Mouse (Mus musculus) embryonic facial prominence, embryonic 10.5 days (tissue): Measurements from ENCODE around the gene Psma7. TPM values are rescaled to one million over a fixed set of nuclear protein-coding genes. Genes with fewer than 3 reads are reported as not detected.

Experiments used
- DNase-seq: peaks from one replicate; pipeline ENCODE4 v3.0.0-alpha.2; 2017; ENCODE audit warnings: low spot score
- H3K27ac ChIP-seq: fragments of 300-500 bp; sonication (generic); replicated peaks from 2 replicates; pipeline ENCODE4 v1.5.1; 2016; ENCODE audit warnings: mild to moderate bottlenecking
- H3K27me3 ChIP-seq: fragments of 300-500 bp; sonication (generic); replicated peaks from 2 replicates; pipeline ENCODE4 v1.6.1; 2016; ENCODE audit warnings: low read depth, mild to moderate bottlenecking; ENCODE audit not compliant: poor library complexity, severe bottlenecking
- H3K36me3 ChIP-seq: fragments of 300-500 bp; sonication (generic); replicated peaks from 2 replicates; pipeline ENCODE4 v1.6.1; 2016; ENCODE audit warnings: mild to moderate bottlenecking, moderate library complexity
- H3K4me1 ChIP-seq: fragments of 300-500 bp; sonication (generic); 2 replicates; pipeline ENCODE4 v1.6.1; 2016
- H3K4me3 ChIP-seq: fragments of 300-500 bp; sonication (generic); 2 replicates; pipeline ENCODE4 v1.5.1; 2016; ENCODE audit warnings: mild to moderate bottlenecking, moderate library complexity
- H3K9me3 ChIP-seq: fragments of 300-500 bp; sonication (generic); 2 replicates; pipeline ENCODE4 v1.6.1; 2016; ENCODE audit warnings: mild to moderate bottlenecking
- WGBS: fragments of 180-500 bp; shearing (Covaris S2); methylation state at CpG from one replicate; pipeline ENCODE4 v1.1.7; 2016; 5-methylcytosine and 5-hydroxymethylcytosine counted together
- polyA plus RNA-seq: library from polyadenylated mRNA; unstranded; fragments of >200 nt; fragmentation: Nextera tagmentation; extraction: Ambion mirVana; gene quantifications from 2 replicates; pipeline ENCODE4 v1.2.1, GENCODE M21; 2016

Gene Psma7
- polyA plus RNA-seq, 1 experiment from 2014 or later: 921 TPM

DNA sequence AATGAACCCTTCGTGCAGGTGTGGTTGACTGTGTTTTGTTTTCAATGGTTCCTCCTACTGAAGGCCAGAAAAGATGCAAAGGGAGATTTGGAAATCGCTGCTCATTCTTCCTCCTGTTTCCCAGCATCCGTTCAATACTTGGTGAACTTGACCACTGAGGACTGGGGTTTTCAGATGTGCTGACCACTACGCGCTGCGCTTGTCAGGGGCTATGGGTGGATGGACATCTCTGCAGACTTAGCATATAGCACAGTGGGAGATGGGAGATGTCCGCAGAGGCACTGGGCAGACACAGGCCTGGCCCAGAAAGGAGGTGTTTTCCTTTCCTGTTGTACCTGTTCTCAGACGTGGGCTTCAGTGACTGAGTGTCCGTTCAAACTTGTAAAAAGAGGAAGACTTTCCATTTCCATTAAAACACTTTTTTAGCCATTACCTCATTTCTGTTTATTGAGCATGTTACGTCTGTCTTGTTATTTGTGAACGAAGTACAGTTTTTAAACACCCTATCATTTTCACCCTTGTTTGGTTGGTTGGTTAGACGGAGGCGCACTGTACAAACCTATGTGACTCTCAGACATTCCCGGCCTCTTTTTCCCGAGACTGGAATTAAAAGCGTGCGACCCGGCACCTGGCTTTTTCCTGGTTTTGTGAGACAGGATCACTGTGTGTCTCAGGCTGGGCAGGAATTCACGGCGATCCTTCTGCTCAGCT, 27.7 kb upstream of the Psma7 start:
- Histone ChIP-seq H3K4me1 (peaks cover 14% of the 10 kb centered on the region), H3K4me3 (peak overlapping the region; percentile 85), H3K27me3 (no peaks in the 10 kb centered on the region), H3K27ac (peak overlapping the region; percentile 88), H3K36me3 (peaks cover 53% of the 10 kb centered on the region), H3K9me3 (peaks cover 6% of the 10 kb centered on the region)
- no peak for DNase-seq
- 35% methylated on average over 20 of the region's 20 CpGs for WGBS

DNA sequence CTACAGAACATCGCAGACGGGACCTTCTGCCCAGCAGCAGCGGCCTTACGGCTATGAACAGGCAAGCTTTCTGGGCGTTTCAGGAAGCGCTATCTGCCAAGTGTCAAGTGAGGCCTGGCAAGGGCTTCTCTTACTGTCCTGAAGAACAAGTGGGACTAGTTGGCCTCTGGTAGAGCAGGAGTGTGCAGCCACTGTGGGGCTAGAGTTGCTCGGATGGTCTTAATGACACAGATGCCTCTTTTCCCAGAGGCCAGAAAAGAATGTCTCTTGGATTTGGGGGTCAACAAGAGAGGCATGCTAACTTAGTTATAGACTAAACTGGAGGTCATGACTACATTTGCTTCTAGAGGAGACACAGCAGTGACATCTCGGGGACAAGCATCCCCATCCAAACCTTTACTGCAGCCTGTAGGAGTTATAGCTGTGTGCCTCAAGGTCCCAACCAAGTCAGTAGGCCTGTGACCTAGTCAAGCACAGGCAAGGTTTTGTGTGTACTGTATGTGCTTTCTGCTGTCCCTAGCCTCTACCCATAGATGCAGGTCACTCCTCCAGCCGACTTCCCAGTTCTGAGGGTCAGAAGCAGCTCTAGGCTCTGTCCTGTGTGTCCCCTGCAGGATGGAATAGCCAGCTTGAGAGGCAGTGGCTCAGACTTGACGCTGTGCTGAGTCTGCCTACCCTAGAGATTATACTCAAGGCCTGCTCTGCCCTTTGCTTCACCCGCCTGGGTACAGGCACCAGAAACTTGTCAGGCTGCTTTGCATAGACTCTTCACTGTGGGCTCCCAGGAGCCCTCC, 21.3 kb upstream of the Psma7 start:
- no peaks in the 10 kb centered on the region for H3K4me1 ChIP-seq
- H3K36me3 ChIP-seq: peaks cover 86% of the 10 kb centered on the region
- H3K4me3 ChIP-seq: no peak overlapping the region
- peaks cover 15% of the 10 kb centered on the region for H3K9me3 ChIP-seq
- WGBS: 95% methylated on average over 11 of the region's 11 CpGs
- no peaks in the 10 kb centered on the region for H3K27me3 ChIP-seq
- no peak overlapping the region for H3K27ac ChIP-seq
- no peak for DNase-seq

DNA sequence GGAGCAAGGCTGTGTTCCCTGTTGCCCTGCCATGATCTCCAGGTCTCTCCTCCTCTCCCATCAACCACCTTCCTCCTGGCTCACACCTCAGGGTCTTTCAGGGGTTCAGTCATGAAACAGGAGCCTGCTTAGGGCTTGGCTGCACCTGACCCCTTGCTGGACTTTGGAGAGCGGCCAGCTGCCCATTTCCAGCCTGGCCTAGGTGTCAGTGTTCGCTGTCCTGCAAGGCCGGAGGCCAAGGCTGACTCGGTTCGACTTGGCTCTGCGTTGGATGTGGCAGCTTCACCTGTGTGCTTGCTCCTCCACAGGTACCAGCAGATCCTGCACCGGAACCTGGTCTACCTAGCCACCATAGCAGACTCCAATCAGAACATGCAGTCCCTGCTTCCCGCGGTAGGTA, 10.8 kb upstream of the Psma7 start:
- WGBS: 92% methylated on average over 9 of the region's 9 CpGs
- Histone ChIP-seq H3K27me3 (no peaks in the 10 kb centered on the region), H3K4me3 (no peak overlapping the region), H3K4me1 (peaks cover 13% of the 10 kb centered on the region), H3K27ac (no peak overlapping the region), H3K9me3 (no peaks in the 10 kb centered on the region), H3K36me3 (peaks cover 63% of the 10 kb centered on the region)
- DNase-seq: no peak

DNA sequence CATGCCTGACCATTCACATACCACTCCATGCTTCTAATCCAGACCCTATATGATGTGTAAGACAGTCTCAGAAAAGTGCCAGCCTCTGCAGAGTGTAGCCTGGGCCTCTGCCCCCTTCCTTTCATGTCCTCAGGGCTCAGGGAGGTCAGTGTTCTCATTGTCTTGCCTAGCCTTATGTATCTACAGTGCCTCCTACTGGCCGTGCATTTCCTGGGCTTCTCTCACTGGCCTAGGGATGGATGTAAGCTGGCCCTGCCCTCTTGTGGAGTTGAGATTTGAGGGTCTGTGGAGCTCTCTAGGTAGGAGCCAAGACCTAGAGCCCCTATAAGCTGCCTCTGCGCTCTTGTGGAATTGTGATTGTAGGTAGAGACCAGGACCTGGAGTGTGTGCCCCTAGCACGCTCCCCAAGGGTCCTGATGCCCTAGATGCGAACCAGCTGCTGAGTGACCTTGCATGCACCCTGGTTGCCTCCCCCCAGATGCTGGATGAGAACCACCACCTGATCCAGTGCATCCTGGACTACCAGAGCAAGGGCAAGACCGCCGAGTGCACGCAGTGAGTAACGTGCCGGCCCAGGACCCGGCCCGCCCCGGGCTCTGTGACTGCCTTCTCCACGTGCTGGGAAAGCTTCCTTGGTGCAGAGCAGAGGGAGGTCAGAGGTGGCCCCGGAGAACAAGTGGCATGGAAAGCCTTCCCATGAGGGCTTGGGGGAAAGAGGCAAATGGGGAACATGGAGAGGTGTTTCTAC, 9.9 kb upstream of the Psma7 start:
- 87% methylated on average over 14 of the region's 14 CpGs for WGBS
- Histone ChIP-seq H3K27me3 (no peaks in the 10 kb centered on the region), H3K4me3 (no peak overlapping the region), H3K36me3 (peaks cover 63% of the 10 kb centered on the region), H3K27ac (no peak overlapping the region), H3K9me3 (no peaks in the 10 kb centered on the region), H3K4me1 (peaks cover 13% of the 10 kb centered on the region)
- DNase-seq: no peak

DNA sequence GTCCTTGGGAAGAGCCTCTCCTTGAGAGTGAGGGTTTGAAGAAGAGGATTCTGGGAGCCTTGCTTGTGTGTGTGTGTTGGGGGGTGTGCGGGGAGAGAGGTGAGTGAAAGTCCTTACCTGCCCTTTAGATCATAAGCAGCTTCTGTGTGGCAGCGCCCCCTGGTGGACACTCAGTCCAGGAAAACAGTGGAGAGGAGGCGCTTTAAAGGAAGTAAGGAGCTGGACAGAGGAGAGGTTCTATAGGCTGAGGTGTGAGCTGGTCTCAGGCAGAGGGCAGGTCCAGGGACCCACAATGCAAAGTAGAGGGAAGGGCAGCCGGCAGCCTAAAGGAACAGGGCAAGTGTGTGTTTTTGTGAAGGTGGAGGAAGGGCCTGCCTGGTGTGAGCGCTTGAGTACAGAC, 8.8 kb upstream of the Psma7 start:
- H3K36me3 ChIP-seq: peaks cover 62% of the 10 kb centered on the region

DNA sequence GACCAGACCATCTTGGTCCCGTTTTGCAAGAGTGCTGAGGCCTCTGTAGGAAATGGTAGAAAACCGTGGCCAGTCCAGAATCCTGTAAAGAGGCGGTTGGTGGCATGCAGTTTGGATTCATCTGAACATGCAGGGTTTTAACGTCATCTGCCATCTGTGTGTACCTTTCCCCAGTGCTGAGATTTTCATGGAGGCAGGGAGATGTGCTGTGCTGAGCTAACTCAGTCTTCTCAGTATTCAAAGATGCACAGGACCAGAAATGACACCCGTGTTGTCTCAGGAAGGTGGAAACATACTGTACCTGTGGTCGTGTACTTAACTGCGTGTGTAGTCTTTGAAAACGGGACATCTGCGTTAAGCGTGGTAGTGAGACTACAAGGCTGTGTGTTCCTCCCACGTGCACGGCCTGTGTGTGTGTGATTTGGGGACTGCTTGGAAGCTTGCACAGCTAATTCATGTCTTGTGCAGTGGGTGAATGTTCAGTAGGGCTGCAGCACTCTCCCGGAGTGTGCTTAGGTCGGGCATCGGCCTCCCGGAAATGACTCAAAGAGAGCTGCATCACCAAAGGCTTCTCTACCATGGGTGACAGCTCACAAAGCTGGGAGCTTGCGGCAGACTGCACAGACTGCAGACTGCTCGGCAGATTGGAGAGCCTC, 5.9 kb upstream of the Psma7 start:
- Histone ChIP-seq H3K27ac (no peak overlapping the region), H3K27me3 (0 out of 2 replicates have a peak, but pooled peaks cover 8% of the 10 kb centered on the region), H3K4me3 (no peak overlapping the region), H3K36me3 (peaks cover 35% of the 10 kb centered on the region), H3K9me3 (no peaks in the 10 kb centered on the region), H3K4me1 (peaks cover 34% of the 10 kb centered on the region)
- no peak for DNase-seq
- 94% methylated on average over 18 of the region's 18 CpGs for WGBS

More for the DNA sequence above, 8.8 kb upstream of the Psma7 start:
- H3K9me3 ChIP-seq: no peaks in the 10 kb centered on the region
- no peak overlapping the region for H3K4me3 ChIP-seq
- DNase-seq: peak; percentile 85
- 25% methylated on average over 5 of the region's 5 CpGs for WGBS
- no peaks in the 10 kb centered on the region for H3K27me3 ChIP-seq
- peaks cover 13% of the 10 kb centered on the region for H3K4me1 ChIP-seq
- no peak overlapping the region for H3K27ac ChIP-seq

DNA sequence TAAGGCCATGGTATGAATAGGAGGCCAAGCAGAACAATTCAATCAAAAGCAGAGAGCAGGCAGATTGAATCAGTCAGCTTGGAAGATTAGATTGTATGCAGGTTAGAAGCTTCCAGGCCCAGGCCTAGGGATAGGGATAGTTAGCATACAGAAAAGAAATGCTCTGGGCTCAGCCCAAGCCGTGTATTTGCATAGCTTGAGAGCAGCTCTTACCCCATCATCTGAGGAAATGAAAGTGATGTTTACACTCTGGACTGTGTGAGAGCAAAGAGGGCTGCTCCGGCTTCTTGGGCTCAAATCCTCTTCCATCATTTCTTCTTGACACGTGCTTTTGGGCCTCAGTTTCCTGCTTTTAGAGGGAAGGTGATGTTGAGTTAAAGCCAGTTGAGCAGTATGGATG, 5.3 kb upstream of the Psma7 start:
- no peak overlapping the region for H3K27ac ChIP-seq
- 0 out of 2 replicates have a peak, but pooled peaks cover 8% of the 10 kb centered on the region for H3K27me3 ChIP-seq
- H3K4me3 ChIP-seq: no peak overlapping the region
- H3K36me3 ChIP-seq: peaks cover 30% of the 10 kb centered on the region
- no peak for DNase-seq
- 91% methylated on average over 3 of the region's 3 CpGs for WGBS
- H3K4me1 ChIP-seq: peaks cover 34% of the 10 kb centered on the region
- no peaks in the 10 kb centered on the region for H3K9me3 ChIP-seq

DNA sequence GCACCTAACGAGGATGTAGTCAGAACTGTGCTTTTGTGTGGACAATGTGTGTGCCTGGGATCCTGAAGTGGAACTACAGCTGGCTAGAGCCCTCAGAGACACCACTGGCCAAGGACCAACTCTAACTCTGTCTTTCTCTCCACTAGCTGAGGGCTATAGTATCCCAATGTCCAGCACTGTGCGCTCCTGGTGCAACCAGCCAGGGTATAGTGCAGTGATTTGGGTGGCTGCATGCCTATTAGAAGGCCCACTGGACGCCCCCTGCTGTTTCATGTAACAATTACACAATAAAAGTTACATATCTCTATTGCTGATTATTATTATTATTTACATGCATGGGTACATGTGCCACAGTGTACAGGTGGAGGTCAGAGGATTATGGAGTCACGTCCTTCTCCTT, 3.0 kb upstream of the Psma7 start:
- H3K9me3 ChIP-seq: no peaks in the 10 kb centered on the region
- 58% methylated on average over 4 of the region's 4 CpGs for WGBS
- H3K4me1 ChIP-seq: peaks cover 33% of the 10 kb centered on the region
- H3K36me3 ChIP-seq: peaks cover 30% of the 10 kb centered on the region
- peak; percentile 48 for DNase-seq
- H3K4me3 ChIP-seq: no peak overlapping the region
- H3K27ac ChIP-seq: no peak overlapping the region
- H3K27me3 ChIP-seq: 0 out of 2 replicates have a peak, but pooled peaks cover 8% of the 10 kb centered on the region

DNA sequence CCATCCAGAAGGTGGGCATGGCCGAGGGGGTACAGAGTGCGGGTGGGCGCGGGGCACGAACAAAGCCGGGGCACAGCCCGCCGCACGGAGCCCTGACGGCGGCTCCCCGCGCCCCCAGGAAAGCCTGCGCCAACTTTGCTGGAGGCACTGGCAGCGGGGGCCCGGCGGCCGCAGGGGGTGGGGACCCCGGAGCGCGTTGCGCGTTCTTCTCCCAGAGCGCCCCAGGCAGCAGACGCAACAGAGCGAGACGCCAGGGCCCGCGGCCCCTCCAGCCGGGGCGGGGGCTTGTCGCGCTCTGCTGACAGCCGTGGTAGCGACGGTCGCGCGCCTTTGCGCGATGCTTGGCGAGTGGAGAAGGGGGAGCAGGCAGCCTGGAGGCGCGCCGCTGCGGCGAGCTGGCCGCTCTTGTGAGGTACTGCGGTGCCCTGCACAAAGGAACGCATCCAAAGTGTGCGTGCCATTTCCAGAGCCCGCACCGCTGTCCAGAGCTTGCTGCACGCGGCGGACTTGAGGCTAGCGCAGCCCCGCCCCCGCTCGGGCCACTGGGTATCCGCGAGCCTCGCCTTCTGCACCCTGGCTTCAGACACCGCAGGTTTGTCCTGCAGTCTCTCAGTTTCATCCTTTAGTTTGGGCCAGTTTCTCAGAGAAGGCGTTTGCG, 754 bp upstream of the Psma7 start:
- peak overlapping the region; percentile 98 for H3K27ac ChIP-seq
- H3K4me1 ChIP-seq: peaks cover 39% of the 10 kb centered on the region
- WGBS: under 1% methylated on average over 66 of the region's 66 CpGs
- H3K9me3 ChIP-seq: no peaks in the 10 kb centered on the region
- H3K36me3 ChIP-seq: peaks cover 46% of the 10 kb centered on the region
- peak; percentile 80 for DNase-seq
- peak overlapping the region; percentile 91 for H3K4me3 ChIP-seq
- H3K27me3 ChIP-seq: 0 out of 2 replicates have a peak, but pooled peaks cover 8% of the 10 kb centered on the region

DNA sequence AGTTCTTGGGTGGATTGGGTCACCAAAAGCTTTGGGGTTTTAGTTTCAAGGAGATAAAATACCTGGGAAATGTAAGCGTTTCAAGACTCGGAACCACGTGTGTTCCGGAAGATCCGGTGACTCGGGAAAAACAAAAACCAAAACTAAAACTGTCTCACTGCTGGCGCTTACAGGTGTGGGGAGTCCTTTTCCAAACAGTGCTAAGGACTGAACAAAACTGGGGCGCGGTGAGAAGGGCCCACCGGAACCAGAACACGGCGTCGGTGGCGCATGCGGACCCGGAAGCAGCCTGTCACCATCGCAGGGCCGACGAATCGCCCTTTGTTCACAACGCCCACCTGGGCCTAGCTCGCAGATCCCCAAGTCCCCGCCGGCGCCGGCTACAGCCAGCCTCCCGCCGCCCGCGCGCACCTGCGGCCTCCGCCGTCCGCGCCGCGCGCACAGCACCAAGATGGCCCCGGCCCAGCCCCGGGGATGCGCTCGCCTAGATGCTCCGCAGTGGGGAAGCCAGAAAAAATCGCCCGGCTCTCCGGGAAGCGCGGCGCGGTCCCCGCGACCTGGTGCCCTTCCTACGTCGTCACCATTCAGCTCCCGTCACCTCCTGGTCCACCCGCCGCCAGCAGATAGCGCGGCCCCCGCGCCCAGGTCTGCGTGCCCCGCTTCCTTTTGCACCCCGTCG, 517 bp downstream of the Psma7 start:
- Histone ChIP-seq H3K27ac (peak overlapping the region; percentile 98), H3K4me3 (peak overlapping the region; percentile 91), H3K27me3 (0 out of 2 replicates have a peak, but pooled peaks cover 8% of the 10 kb centered on the region), H3K4me1 (peaks cover 39% of the 10 kb centered on the region), H3K36me3 (peaks cover 47% of the 10 kb centered on the region), H3K9me3 (no peaks in the 10 kb centered on the region)
- DNase-seq: peak; percentile 67
- under 1% methylated on average over 66 of the region's 66 CpGs for WGBS

DNA sequence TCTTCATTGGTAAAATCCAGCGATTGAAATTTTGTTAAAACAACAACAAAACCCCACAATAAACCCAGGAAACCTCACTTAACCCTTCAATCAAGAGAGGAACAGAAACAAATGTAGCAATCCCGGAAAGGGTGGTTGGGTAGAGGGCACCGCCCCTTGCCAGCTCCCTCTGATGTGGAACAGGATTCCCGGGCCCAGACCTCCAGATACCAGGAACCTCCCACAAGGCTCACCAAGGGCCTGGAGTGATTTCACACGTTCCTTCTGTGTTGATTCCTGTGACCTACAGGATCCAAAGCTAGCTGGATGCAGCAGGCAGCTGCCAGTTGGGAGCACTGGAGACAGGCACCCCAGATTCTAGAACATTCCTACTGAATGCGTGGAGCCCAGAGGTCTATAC, 1.8 kb downstream of the Psma7 start:
- Histone ChIP-seq H3K4me1 (peaks cover 39% of the 10 kb centered on the region), H3K27ac (no peak overlapping the region; the same call in 1 of the 2 replicates), H3K27me3 (0 out of 2 replicates have a peak, but pooled peaks cover 8% of the 10 kb centered on the region), H3K36me3 (peaks cover 52% of the 10 kb centered on the region), H3K4me3 (peak overlapping the region; percentile 91), H3K9me3 (no peaks in the 10 kb centered on the region)
- DNase-seq: no peak
- 65% methylated on average over 6 of the region's 6 CpGs for WGBS
